Mouse (Mus musculus): ENCODE data around the gene Olfr372.
"Not testable (repeated sequence)": the region's sequence is repeated elsewhere in the genome, so short reads cannot be mapped to it uniquely, and the experiment has no call there.

DNA sequence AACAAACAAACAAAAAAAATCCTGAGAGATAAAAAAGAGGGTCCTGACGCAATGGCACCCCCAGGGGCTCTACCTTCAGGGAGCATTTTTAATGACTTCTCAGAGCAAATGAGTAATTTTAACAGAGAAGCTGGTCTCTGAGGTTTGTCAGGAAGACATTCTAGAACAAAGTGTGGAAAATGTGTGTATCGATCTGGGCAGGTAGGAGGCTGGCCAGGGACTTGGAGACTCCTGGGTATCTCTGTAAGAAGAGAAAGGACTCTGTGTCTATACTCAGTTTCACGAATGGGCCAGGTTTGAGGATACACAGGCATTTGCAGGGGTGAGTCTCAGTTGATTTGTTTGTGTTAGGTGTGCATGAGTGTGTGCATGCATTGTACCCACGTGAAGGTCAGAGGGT, at the start of gene Olfr372:
- TF ChIP-seq EP300 (IDR thresholded peaks at IDR 0.05; ENCODE audit: low read length); ZNF384 (IDR thresholded peaks at IDR 0.05; ENCODE audit: low read depth, low read length); ETS1 (conservative IDR thresholded peaks at IDR 0.05; ENCODE audit: low read depth, low read length); E2F4 (IDR thresholded peaks at IDR 0.05; ENCODE audit: insufficient replicate concordance, low read depth, low read length); CTCF (conservative IDR thresholded peaks at IDR 0.05 in 1 of 2, IDR thresholded peaks at IDR 0.05 in 1 of 2; ENCODE audit: low read depth in 2 of 2, low read length in 2 of 2); HCFC1 (IDR thresholded peaks at IDR 0.05; ENCODE audit: low read depth, low read length); MEF2A (IDR thresholded peaks at IDR 0.05; ENCODE audit: borderline replicate concordance, low read depth, low read length); GABPA (IDR thresholded peaks at IDR 0.05; ENCODE audit: insufficient replicate concordance, low read depth, low read length); TCF12 (IDR thresholded peaks at IDR 0.05; ENCODE audit: low read depth, low read length); RAD21 (IDR thresholded peaks at IDR 0.05; ENCODE audit: low read depth, low read length); JUND (conservative IDR thresholded peaks at IDR 0.05; ENCODE audit: low read depth, low read length); POLR2A (IDR thresholded peaks at IDR 0.05; ENCODE audit: low read depth, low read length); MAFK (IDR thresholded peaks at IDR 0.05; ENCODE audit: insufficient replicate concordance, low read length): not testable (repeated sequence)

Measured in CH12.LX (cell line).